Mouse (Mus musculus) neural tube, embryonic 13.5 days (tissue): ENCODE measurements around the gene Tnfrsf9. TPM values are rescaled to one million over a fixed set of nuclear protein-coding genes. Genes with fewer than 3 reads are reported as not detected.

Source experiments
- ATAC-seq: fragments of 200-750 bp; cut with Nextera tagmentation; 2 replicates; pipeline ENCODE4 v1.8.0; 2017; ENCODE audit warnings: low read depth, mild to moderate bottlenecking, moderate TSS enrichment, moderate library complexity
- H3K27ac ChIP-seq: fragments of 300-500 bp; sonication (generic); replicated peaks from 2 replicates; pipeline ENCODE4 v1.5.1; 2015; ENCODE audit warnings: moderate library complexity, mild to moderate bottlenecking, inconsistent platforms
- H3K27me3 ChIP-seq: fragments of 300-500 bp; sonication (generic); 2 replicates; pipeline ENCODE4 v1.6.1; 2015; ENCODE audit warnings: mild to moderate bottlenecking, inconsistent platforms
- H3K36me3 ChIP-seq: fragments of 300-500 bp; sonication (generic); 2 replicates; pipeline ENCODE4 v1.6.1; 2015; ENCODE audit warnings: mild to moderate bottlenecking, inconsistent platforms
- H3K4me1 ChIP-seq: fragments of 300-500 bp; sonication (generic); replicated peaks from 2 replicates; pipeline ENCODE4 v1.6.1; 2015; ENCODE audit warnings: inconsistent platforms
- H3K4me2 ChIP-seq: fragments of 300-500 bp; sonication (generic); 2 replicates; pipeline ENCODE4 v1.6.1; 2015; ENCODE audit warnings: inconsistent platforms, mild to moderate bottlenecking, moderate library complexity
- H3K4me3 ChIP-seq: fragments of 300-500 bp; sonication (generic); 2 replicates; pipeline ENCODE4 v1.5.1; 2015; ENCODE audit warnings: mild to moderate bottlenecking, inconsistent platforms
- H3K9ac ChIP-seq: fragments of 300-500 bp; sonication (generic); 2 replicates; pipeline ENCODE4 v1.6.1; 2015; ENCODE audit warnings: moderate library complexity, mild to moderate bottlenecking, inconsistent platforms
- H3K9me3 ChIP-seq: fragments of 300-500 bp; sonication (generic); 2 replicates; pipeline ENCODE4 v1.6.1; 2016; ENCODE audit warnings: inconsistent platforms
- WGBS: fragments of 180-500 bp; shearing (Covaris S2); methylation state at CpG from one replicate; pipeline ENCODE4 v1.1.7; 2015; 5-methylcytosine and 5-hydroxymethylcytosine counted together
- polyA plus RNA-seq: library from polyadenylated mRNA; unstranded; fragments of >200 nt; fragmentation: Nextera tagmentation; extraction: Ambion mirVana; gene quantifications from 2 replicates; pipeline ENCODE4 v1.2.1, GENCODE M21; 2015

The Tnfrsf9 gene
- polyA plus RNA-seq, 1 experiment from 2014 or later: 0.50 TPM

DNA sequence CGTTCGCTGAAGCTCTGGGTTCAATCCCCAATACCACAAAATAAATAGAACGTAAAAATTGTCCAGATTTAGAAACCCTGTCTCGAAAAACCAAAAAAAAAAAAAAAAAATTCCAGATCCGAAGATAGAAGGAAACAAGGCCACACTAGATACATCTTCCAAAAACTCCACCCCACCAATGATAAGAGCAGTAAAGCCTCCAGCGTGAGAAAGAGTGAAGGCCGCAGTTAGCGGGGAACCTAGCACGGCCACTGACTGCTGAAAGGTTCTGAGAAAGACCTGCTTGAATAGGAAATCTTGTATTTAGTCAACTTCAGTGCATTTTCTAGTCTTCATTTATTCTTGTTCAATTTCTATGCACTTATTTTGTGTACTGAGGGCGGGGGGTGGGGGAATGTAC lies 39.0 kb upstream of the Tnfrsf9 start:
- Histone ChIP-seq H3K9ac (no peak overlapping the region), H3K9me3 (peaks cover 24% of the 10 kb centered on the region), H3K27me3 (no peaks in the 10 kb centered on the region), H3K4me3 (no peak overlapping the region), H3K36me3 (peaks cover 12% of the 10 kb centered on the region; the same call in 1 of the 2 replicates), H3K4me1 (peaks cover 19% of the 10 kb centered on the region), H3K4me2 (no peak overlapping the region), H3K27ac (no peak overlapping the region)
- WGBS: 85% methylated on average over 10 of the region's 10 CpGs
- no peak for ATAC-seq

GRCm38 (mm10) chr4:150879631-150880030 lies 34.7 kb upstream of the Tnfrsf9 start:
- Histone ChIP-seq H3K4me3 (no peak overlapping the region), H3K9me3 (peaks cover 28% of the 10 kb centered on the region), H3K27ac (no peak overlapping the region), H3K4me1 (no peaks in the 10 kb centered on the region), H3K36me3 (peaks cover 12% of the 10 kb centered on the region; the same call in 1 of the 2 replicates), H3K27me3 (no peaks in the 10 kb centered on the region), H3K9ac (no peak overlapping the region), H3K4me2 (no peak overlapping the region)
- ATAC-seq: no peak
- 96% methylated on average over 22 of the region's 22 CpGs for WGBS

- Histone ChIP-seq H3K27ac (no peak overlapping the region), H3K4me3 (no peak overlapping the region), H3K4me2 (no peak overlapping the region), H3K36me3 (peaks cover 12% of the 10 kb centered on the region; the same call in 1 of the 2 replicates), H3K9me3 (peaks cover 28% of the 10 kb centered on the region), H3K4me1 (no peaks in the 10 kb centered on the region), H3K9ac (no peak overlapping the region), H3K27me3 (no peaks in the 10 kb centered on the region)
- WGBS: 89% methylated on average over 5 of the region's 5 CpGs
- no peak for ATAC-seq
Observed at GRCm38 (mm10) chr4:150880364-150880763, 34.0 kb upstream of the Tnfrsf9 start.

DNA sequence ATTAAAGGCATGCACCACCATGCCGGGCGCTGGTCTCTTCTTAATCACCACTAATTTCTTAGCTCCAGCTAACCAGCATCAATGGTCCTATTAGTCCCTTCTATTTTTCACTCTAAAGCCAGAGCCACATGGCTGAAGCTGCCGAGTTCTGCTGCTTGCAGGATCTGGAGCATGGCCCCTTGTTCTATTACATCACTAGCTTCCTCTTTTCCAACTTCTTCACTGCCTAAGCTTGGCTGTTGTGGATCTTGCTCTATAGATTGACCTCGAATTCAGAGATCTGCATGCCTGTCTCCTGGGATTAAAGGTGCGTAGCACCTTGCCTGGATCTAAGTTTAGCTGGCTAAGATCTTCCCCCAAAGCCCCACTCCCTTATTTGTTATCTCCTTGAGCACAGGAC lies 31.7 kb upstream of the Tnfrsf9 start:
- Histone ChIP-seq H3K4me1 (no peaks in the 10 kb centered on the region), H3K4me3 (no peak overlapping the region), H3K9me3 (peaks cover 28% of the 10 kb centered on the region), H3K4me2 (no peak overlapping the region), H3K27ac (no peak overlapping the region), H3K36me3 (peaks cover 12% of the 10 kb centered on the region; the same call in 1 of the 2 replicates), H3K27me3 (no peaks in the 10 kb centered on the region), H3K9ac (no peak overlapping the region)
- no peak for ATAC-seq
- WGBS: 85% methylated on average over 5 of the region's 5 CpGs

GRCm38 (mm10) chr4:150887903-150888302 lies 26.5 kb upstream of the Tnfrsf9 start:
- Histone ChIP-seq H3K27ac (no peak overlapping the region), H3K4me3 (no peak overlapping the region), H3K4me2 (no peak overlapping the region), H3K9me3 (no peaks in the 10 kb centered on the region), H3K4me1 (peaks cover 16% of the 10 kb centered on the region), H3K9ac (no peak overlapping the region), H3K36me3 (no peaks in the 10 kb centered on the region), H3K27me3 (no peaks in the 10 kb centered on the region)
- WGBS: 91% methylated on average over 5 of the region's 5 CpGs
- no peak for ATAC-seq

DNA sequence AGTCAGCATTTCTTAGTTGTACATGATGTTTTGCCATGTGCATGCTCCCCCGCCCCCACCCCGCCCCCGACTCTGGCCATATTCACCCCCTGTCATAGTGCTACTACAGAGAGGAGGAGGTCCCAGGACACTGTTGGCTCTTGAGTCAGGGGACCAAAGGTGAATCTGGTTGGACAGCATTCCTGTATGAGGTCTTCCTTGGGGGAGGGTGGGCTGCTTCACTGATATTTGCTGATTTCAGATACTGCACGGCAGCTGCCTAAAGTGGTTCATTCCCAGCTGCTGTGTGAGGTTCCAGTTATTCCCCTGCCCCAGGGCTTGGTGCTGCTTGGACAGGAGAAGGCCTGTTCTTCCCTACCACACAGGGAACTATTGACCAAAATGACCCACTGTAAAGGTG lies 25.9 kb upstream of the Tnfrsf9 start:
- Histone ChIP-seq H3K9ac (no peak overlapping the region), H3K36me3 (no peaks in the 10 kb centered on the region), H3K27ac (no peak overlapping the region), H3K4me1 (peaks cover 16% of the 10 kb centered on the region), H3K4me2 (no peak overlapping the region), H3K4me3 (no peak overlapping the region), H3K9me3 (no peaks in the 10 kb centered on the region), H3K27me3 (no peaks in the 10 kb centered on the region)
- ATAC-seq: no peak
- WGBS: 82% methylated on average over 4 of the region's 4 CpGs

DNA sequence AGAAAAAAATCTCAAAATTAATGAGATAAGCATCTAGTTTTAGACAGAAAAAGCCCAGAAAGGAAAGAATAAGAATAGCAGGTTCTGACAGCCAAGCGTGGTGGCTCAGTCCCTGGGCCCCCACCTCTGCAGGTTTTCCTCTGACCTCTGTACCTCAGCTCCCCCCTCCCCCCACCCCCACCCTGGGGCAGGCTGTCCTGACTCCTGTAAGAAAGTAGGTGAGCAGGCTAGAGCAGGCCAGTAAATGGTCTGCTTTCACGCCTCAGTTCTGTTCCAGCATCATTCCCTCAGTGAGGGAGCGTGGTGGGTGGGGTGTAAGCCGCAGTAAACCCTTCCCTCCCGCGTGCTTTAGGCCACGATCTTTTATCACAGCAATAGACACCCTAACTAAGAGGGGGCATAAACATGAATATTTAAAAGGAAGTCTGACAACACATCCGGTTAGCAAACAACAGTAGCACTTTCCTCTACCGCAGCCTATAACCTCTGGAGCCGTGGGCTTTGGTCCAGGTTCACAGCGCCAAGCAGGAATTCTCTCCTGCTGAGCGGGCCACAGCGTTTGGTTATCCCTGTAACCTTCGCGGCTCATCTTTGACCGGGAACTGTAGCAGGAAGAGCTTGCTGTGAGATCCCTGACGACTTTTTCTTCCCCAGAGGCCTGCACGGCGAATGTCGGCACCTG lies 24.9 kb upstream of the Tnfrsf9 start:
- no peak overlapping the region for H3K4me3 ChIP-seq
- no peak for ATAC-seq
- no peaks in the 10 kb centered on the region for H3K36me3 ChIP-seq
- peak overlapping the region; percentile 35 for H3K4me2 ChIP-seq
- WGBS: 42% methylated on average over 20 of the region's 20 CpGs
- 0 out of 2 replicates have a peak overlapping the region, but pooled peaks have one; percentile 14 for H3K27ac ChIP-seq
- H3K9ac ChIP-seq: no peak overlapping the region
- H3K9me3 ChIP-seq: no peaks in the 10 kb centered on the region
- H3K27me3 ChIP-seq: no peaks in the 10 kb centered on the region
- H3K4me1 ChIP-seq: peaks cover 16% of the 10 kb centered on the region

GRCm38 (mm10) chr4:150889955-150890315 lies 24.4 kb upstream of the Tnfrsf9 start:
- Histone ChIP-seq H3K27me3 (no peaks in the 10 kb centered on the region), H3K9ac (no peak overlapping the region), H3K36me3 (no peaks in the 10 kb centered on the region), H3K4me2 (peak overlapping the region; percentile 35), H3K4me3 (no peak overlapping the region), H3K9me3 (no peaks in the 10 kb centered on the region), H3K27ac (0 out of 2 replicates have a peak overlapping the region, but pooled peaks have one; percentile 14), H3K4me1 (peaks cover 16% of the 10 kb centered on the region)
- WGBS: 50% methylated on average over 13 of the region's 13 CpGs
- ATAC-seq: no peak

DNA sequence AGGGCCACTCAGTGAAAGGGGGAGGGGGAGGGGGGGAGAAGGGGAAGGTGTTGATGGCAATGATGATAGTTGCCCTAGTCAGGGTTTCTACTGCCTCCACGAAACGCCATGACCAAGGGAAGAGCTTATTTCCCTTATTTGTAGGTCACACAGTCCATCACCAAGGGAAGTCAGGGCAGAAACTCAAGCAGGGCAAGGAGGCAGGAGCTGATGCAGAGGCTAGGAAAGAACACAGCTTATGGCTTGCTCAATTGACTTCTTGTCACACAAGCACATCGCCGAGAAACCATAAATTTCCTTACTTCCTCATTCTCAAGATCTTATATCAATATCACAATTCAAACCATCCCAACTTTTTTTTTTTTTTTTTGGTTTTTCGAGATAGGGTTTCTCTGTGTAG lies 23.1 kb upstream of the Tnfrsf9 start:
- ATAC-seq: no peak
- Histone ChIP-seq H3K36me3 (peaks cover 7% of the 10 kb centered on the region; the same call in 1 of the 2 replicates), H3K4me3 (no peak overlapping the region), H3K27ac (no peak overlapping the region), H3K4me2 (no peak overlapping the region), H3K4me1 (peaks cover 16% of the 10 kb centered on the region), H3K27me3 (no peaks in the 10 kb centered on the region), H3K9me3 (no peaks in the 10 kb centered on the region), H3K9ac (no peak overlapping the region)
- WGBS: 77% methylated on average over 5 of the region's 5 CpGs

GRCm38 (mm10) chr4:150894718-150895501 lies 19.5 kb upstream of the Tnfrsf9 start:
- Histone ChIP-seq H3K9me3 (no peaks in the 10 kb centered on the region), H3K4me1 (peaks cover 8% of the 10 kb centered on the region), H3K9ac (no peak overlapping the region), H3K36me3 (peaks cover 40% of the 10 kb centered on the region), H3K4me3 (no peak overlapping the region), H3K4me2 (no peak overlapping the region), H3K27me3 (no peaks in the 10 kb centered on the region), H3K27ac (no peak overlapping the region)
- no peak for ATAC-seq
- WGBS: 74% methylated on average over 8 of the region's 8 CpGs

GRCm38 (mm10) chr4:150896896-150897624 lies 17.3 kb upstream of the Tnfrsf9 start:
- Histone ChIP-seq H3K4me2 (no peak overlapping the region), H3K27me3 (no peaks in the 10 kb centered on the region), H3K4me3 (no peak overlapping the region), H3K4me1 (no peaks in the 10 kb centered on the region), H3K9ac (no peak overlapping the region), H3K9me3 (no peaks in the 10 kb centered on the region), H3K27ac (no peak overlapping the region), H3K36me3 (peaks cover 61% of the 10 kb centered on the region)
- no peak for ATAC-seq
- 92% methylated on average over 26 of the region's 26 CpGs for WGBS
